Mouse (Mus musculus) hindbrain, embryonic 16.5 days (tissue): ENCODE results near the gene Ctnna3. TPM values are rescaled to one million over a fixed set of nuclear protein-coding genes. Genes with fewer than 3 reads are reported as not detected.
"Not testable (repeated sequence)": the region's sequence is repeated elsewhere in the genome, so short reads cannot be mapped to it uniquely, and the experiment has no call there.

Source experiments
- ATAC-seq: fragments of 200-750 bp; cut with Nextera tagmentation; 2 replicates; pipeline ENCODE4 v1.8.0; 2017; ENCODE audit warnings: moderate TSS enrichment, moderate library complexity
- H3K27ac ChIP-seq: fragments of 300-500 bp; sonication (generic); 2 replicates; pipeline ENCODE4 v1.5.1; 2014; ENCODE audit warnings: low read depth, mild to moderate bottlenecking, control low read depth, low read length, moderate library complexity
- H3K27me3 ChIP-seq: fragments of 300-500 bp; sonication (generic); replicated peaks from 2 replicates; pipeline ENCODE4 v1.6.1; 2014; ENCODE audit warnings: low read length; ENCODE audit not compliant: control insufficient read depth, insufficient read depth
- H3K36me3 ChIP-seq: fragments of 300-500 bp; sonication (generic); 2 replicates; pipeline ENCODE4 v1.6.1; 2014; ENCODE audit warnings: mild to moderate bottlenecking, low read length, moderate library complexity, mixed read lengths; ENCODE audit not compliant: control insufficient read depth, insufficient read depth
- H3K4me1 ChIP-seq: fragments of 300-500 bp; sonication (generic); 2 replicates; pipeline ENCODE4 v1.6.1; 2014; ENCODE audit warnings: low read depth, low read length; ENCODE audit not compliant: control insufficient read depth, insufficient read depth
- H3K4me2 ChIP-seq: fragments of 300-500 bp; sonication (generic); 2 replicates; pipeline ENCODE4 v1.6.1; 2014; ENCODE audit warnings: mild to moderate bottlenecking, low read length, control low read depth, moderate library complexity
- H3K4me3 ChIP-seq: fragments of 300-500 bp; sonication (generic); 2 replicates; pipeline ENCODE4 v1.5.1; 2014; ENCODE audit warnings: mild to moderate bottlenecking, low read length, control low read depth, moderate library complexity
- H3K9ac ChIP-seq: fragments of 300-500 bp; sonication (generic); 2 replicates; pipeline ENCODE4 v1.6.1; 2014; ENCODE audit warnings: low read depth, mild to moderate bottlenecking, control low read depth, low read length, moderate library complexity
- H3K9me3 ChIP-seq: fragments of 300-500 bp; sonication (generic); 2 replicates; pipeline ENCODE4 v1.6.1; 2014; ENCODE audit warnings: mild to moderate bottlenecking, low read length, moderate library complexity; ENCODE audit not compliant: control insufficient read depth
- WGBS: fragments of 180-500 bp; shearing (Covaris S2); extraction: QIAGEN DNeasy Blood & Tissue Kit; methylation state at CpG from one replicate; pipeline ENCODE4 v1.1.7; 2014; 5-methylcytosine and 5-hydroxymethylcytosine counted together
- polyA plus RNA-seq: library from polyadenylated mRNA; unstranded; fragments of >200 nt; fragmentation: Nextera tagmentation; extraction: Ambion mirVana; gene quantifications from 2 replicates; pipeline ENCODE4 v1.2.1, GENCODE M21; 2015

Ctnna3 gene
- polyA plus RNA-seq, 1 experiment from 2014 or later: 2.3 TPM

DNA sequence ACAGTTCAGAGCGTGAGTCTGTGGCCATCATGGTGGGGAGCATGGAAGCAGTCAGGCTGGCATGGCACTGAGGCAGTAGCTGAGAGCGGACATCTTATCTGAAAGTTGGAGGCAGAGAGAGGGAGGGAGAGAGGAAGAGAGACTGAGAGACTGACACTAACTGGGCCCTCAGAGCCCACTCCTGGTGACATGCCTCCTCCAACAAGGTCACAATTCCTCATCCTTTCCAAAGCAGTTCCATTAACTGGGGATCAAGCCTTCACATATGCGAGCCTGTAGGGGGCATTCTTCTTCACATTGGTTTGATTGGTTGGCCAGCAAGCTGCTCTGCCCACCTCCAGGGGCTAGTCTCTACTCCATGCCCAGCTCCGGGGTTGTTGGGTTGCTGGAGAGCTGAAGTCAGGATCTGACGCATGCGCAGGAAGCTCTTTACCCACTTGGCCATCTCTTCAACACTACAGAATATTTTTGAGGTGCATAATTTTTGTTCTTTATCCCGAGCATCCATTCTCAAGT lies 1.4 kb downstream of the Ctnna3 start:
- H3K4me2 ChIP-seq: no peak overlapping the region
- no peak overlapping the region for H3K9ac ChIP-seq
- H3K4me3 ChIP-seq: no peak overlapping the region
- no peak overlapping the region for H3K27ac ChIP-seq
- no peaks in the 10 kb centered on the region for H3K9me3 ChIP-seq
- no peaks in the 10 kb centered on the region for H3K36me3 ChIP-seq
- ATAC-seq: no peak
- 90% methylated on average over 7 of the region's 7 CpGs for WGBS
- H3K27me3 ChIP-seq: no peaks in the 10 kb centered on the region
- H3K4me1 ChIP-seq: no peaks in the 10 kb centered on the region

DNA sequence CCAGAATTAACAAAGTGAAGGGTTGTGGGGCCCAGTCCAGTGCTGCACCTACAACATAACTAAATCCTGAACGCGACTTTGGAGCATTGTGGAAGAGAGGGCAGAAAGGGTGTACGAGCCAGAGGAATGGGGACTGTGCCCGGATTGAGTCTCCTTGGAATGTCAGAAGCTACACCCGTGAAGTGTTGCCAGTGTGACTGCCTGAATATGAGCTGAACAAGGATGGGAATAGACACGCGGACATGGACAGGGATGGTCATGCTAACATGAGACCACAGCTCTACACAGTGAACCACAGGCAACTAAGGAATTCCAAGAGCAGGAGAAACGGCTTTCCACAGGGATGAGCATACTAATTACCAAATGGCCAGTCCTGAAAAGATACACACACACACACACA lies 2.2 kb downstream of the Ctnna3 start:
- Histone ChIP-seq H3K9me3 (no peaks in the 10 kb centered on the region), H3K27ac (no peak overlapping the region), H3K9ac (no peak overlapping the region), H3K4me2 (no peak overlapping the region), H3K36me3 (no peaks in the 10 kb centered on the region), H3K4me3 (no peak overlapping the region), H3K27me3 (no peaks in the 10 kb centered on the region), H3K4me1 (no peaks in the 10 kb centered on the region)
- 94% methylated on average over 8 of the region's 8 CpGs for WGBS
- ATAC-seq: no peak

DNA sequence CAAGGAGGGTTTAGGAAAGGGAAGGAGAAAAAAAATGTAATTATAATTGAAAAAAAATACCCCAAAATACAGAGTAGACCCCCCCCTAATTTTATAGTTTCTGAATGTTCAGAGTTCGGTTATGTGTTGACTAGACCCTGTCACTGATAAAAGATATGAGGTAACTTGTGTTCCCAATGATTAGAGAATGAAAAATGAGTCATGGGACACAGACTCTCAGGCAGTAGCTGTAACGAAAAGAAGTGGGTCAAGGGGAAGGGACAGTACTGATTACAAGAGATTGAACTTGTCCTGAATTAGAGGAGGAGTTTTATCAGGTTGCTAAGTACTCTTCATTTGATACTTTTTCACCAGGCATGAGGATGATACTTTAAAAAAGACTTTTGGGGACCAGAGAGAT lies 3.0 kb downstream of the Ctnna3 start:
- Histone ChIP-seq H3K27me3 (no peaks in the 10 kb centered on the region), H3K9me3 (no peaks in the 10 kb centered on the region), H3K27ac (no peak overlapping the region), H3K4me1 (no peaks in the 10 kb centered on the region), H3K9ac (no peak overlapping the region), H3K4me3 (no peak overlapping the region), H3K36me3 (no peaks in the 10 kb centered on the region), H3K4me2 (no peak overlapping the region)
- WGBS: 83% methylated on average over 2 of the region's 2 CpGs
- ATAC-seq: no peak

DNA sequence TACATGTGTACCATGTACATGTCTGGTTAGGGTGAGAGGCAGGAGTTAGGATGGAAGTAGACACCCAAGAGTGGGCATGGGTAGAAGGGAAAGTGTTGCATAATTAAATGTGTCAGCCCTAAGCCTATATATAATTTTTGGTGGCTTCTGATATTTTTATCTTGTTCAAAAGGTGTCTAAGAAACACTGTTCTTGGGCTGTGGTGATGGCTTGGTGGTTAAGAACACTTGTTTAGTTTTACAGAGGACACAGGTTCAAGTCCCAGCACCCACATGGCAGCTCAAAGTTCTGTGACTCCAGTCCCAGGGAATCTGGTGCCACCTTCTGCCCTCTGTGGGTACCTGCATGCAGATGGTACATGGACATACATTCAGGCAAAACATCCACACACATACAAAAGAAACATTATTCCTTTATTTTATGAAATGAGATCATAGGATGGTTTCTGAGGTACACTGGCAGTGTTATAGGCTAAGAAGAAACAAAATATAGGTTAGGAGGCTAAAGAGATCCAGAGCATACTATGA lies 8.9 kb downstream of the Ctnna3 start:
- Histone ChIP-seq H3K27me3 (no peaks in the 10 kb centered on the region), H3K4me1 (no peaks in the 10 kb centered on the region), H3K9me3 (no peaks in the 10 kb centered on the region), H3K27ac (no peak overlapping the region), H3K36me3 (no peaks in the 10 kb centered on the region), H3K9ac (no peak overlapping the region), H3K4me2 (no peak overlapping the region), H3K4me3 (no peak overlapping the region)
- no peak for ATAC-seq

DNA sequence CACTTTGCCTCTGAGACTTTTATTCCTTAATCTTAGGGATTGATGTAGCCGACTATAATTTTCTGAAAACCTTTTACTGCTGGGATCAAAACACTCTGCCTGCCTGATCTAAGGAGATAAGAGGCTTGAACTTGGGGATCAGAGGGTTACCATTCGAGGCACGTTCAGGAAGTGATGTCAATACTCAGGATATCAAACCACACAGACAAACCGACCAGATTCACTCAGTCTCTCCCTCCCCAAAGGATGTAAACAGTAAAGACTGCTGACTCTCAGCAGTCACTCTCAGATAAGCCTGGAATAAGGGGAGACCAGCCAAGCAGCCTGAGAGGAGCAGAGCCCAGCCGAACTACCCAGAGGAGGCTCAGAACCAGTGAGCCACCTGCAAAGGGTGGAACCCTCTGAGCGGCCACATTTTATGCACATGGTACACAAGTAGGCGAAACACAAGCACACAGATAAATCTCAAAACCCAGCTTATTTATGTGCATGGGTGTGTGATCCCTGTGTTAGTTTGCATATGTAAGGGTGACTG lies 9.9 kb downstream of the Ctnna3 start:
- no peaks in the 10 kb centered on the region for H3K36me3 ChIP-seq
- no peaks in the 10 kb centered on the region for H3K27me3 ChIP-seq
- ATAC-seq: no peak
- no peak overlapping the region for H3K4me2 ChIP-seq
- WGBS: 79% methylated on average over 7 of the region's 7 CpGs
- H3K4me3 ChIP-seq: no peak overlapping the region
- H3K4me1 ChIP-seq: no peaks in the 10 kb centered on the region
- H3K9me3 ChIP-seq: no peaks in the 10 kb centered on the region
- no peak overlapping the region for H3K9ac ChIP-seq
- no peak overlapping the region for H3K27ac ChIP-seq

DNA sequence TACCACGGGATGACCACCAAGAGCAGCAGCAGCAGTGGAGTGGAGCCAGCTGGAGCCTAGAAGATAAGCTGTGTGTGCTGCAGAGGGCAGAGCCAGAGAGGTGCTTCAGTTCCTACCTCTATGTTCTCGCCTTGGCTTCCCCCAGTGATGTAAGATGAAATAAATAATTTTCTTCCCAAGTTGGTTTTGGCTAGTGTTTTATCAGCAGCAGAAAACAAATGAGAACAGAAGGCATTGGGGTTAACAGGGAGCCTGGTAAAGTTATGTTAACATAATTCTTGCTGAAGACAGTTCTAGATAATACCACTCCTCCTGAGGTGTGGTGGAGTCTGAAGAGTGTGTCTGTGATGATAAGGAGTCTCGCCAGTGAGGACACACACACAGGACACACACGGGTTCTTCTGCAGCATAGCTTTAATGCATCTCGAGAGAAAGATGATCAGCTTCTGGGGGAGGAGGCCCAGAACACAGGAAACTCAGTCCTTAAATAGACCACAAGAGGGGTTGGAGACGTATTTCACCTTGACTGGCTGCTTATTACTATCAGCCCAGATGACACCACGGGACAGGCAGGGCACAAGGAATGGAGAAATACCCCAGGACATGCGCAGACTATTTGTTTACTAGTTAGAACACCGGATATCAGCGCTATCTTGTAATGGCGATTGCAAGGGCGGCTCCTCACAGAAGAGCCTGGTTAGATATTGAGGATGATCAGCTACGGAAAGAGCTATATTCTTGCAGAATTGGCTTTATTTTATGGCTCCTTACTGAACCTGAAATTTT lies 14.9 kb downstream of the Ctnna3 start:
- not testable (repeated sequence) for H3K27ac ChIP-seq, H3K4me3 ChIP-seq, H3K4me1 ChIP-seq, H3K9ac ChIP-seq, H3K36me3 ChIP-seq, ATAC-seq, H3K27me3 ChIP-seq, H3K4me2 ChIP-seq, H3K9me3 ChIP-seq
- WGBS: 93% methylated on average over 13 of the region's 13 CpGs

DNA sequence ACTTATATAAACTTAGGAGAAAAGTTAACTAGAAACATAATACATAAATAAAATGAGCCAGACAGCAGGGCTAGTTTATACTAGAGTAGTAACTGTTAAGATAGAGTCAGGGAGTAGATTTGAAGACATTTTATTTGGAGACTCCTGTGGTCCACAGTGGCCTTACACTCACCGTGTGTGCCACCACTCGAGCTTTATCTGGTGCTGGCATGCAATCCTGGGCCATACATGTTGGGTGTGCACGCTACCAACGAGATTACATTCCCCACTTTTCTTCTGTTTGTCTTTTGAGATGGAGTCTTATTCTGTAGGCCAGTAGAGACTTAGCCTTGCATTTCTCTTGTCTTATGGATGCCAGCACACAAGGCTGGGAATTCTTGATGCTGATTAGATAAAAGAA lies 24.0 kb downstream of the Ctnna3 start:
- H3K27ac ChIP-seq: no peak overlapping the region
- no peak for ATAC-seq
- no peak overlapping the region for H3K4me3 ChIP-seq
- H3K4me1 ChIP-seq: no peaks in the 10 kb centered on the region; the same call in 1 of the 2 replicates
- H3K27me3 ChIP-seq: no peaks in the 10 kb centered on the region
- H3K36me3 ChIP-seq: no peaks in the 10 kb centered on the region
- no peak overlapping the region for H3K4me2 ChIP-seq
- H3K9ac ChIP-seq: no peak overlapping the region
- 94% methylated on average over 4 of the region's 4 CpGs for WGBS
- no peaks in the 10 kb centered on the region for H3K9me3 ChIP-seq

DNA sequence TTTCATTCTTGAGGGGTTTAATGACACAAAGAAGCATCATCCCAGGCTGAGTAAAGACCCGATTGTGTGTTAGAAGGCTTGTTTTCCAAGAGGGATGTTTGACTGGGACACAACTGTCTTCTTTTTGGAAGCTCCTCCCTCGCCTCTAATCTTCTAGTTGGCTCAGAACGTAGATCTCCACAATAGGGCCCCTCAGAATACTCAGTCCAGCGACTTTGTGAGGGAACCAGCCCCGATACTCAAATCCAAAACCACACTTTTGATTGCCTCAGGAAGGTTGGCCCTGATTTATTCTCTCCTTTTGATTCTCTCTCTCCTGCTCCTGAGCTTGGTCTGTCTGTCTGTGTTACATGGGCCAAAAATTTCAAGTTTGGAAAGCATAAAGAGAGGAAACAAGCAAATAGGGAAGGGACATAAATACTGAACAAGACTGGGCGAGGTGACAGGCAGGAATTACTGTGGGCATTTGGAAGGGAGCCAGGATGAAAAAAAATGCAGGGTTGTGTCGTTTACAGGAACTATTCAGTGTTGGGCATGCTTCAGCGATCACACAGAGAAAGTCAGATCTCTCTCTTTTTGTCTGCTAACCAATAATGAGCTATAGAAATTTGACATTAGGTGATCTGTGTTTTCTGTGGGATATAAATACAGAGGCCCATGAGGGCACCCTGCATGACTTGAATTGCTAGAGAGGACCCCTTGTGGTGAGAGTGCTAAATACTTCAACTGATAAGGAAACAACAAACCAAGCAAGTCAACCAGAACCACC lies 25.4 kb downstream of the Ctnna3 start:
- Histone ChIP-seq H3K27me3 (no peaks in the 10 kb centered on the region), H3K9me3 (no peaks in the 10 kb centered on the region), H3K4me1 (no peaks in the 10 kb centered on the region; the same call in 1 of the 2 replicates), H3K4me3 (no peak overlapping the region), H3K4me2 (no peak overlapping the region), H3K27ac (0 out of 2 replicates have a peak overlapping the region, but pooled peaks have one; percentile 23), H3K36me3 (no peaks in the 10 kb centered on the region), H3K9ac (no peak overlapping the region)
- 34% methylated on average over 8 of the region's 8 CpGs for WGBS
- ATAC-seq: peak; percentile 83
